Mouse (Mus musculus) mouse trophoblast stem cell (cell line): Measurements from ENCODE around the gene Myo3b.

Source experiments
- in situ Hi-C, 2 experiments: fragments of 300-500 bp; cut with MseI, MboI; formaldehyde crosslinking; loops; 2 replicates in 1 of 2; 3 replicates in 1 of 2; pipeline ENCODE4 v1.15.1; 2025

Myo3b gene

GRCm38 (mm10) chr2:70262565-70263082, 223.7 kb downstream of the Myo3b start:
- in situ Hi-C loops, result no loop called here

- in situ Hi-C loops, result no loop called here
Measured at GRCm38 (mm10) chr2:70278425-70279277, 239.7 kb downstream of the Myo3b start.

- in situ Hi-C loops, result no loop called here
Measured at GRCm38 (mm10) chr2:70284109-70284508, 245.2 kb downstream of the Myo3b start.

GRCm38 (mm10) chr2:70291063-70291462, 252.1 kb downstream of the Myo3b start:
- in situ Hi-C loops, result no loop called here

- in situ Hi-C loops, result no loop called here
Measured at GRCm38 (mm10) chr2:70292776-70293175, 253.8 kb downstream of the Myo3b start.

- in situ Hi-C loops, result no loop called here
Measured at GRCm38 (mm10) chr2:70302905-70303304, 264.0 kb downstream of the Myo3b start.

GRCm38 (mm10) chr2:70315125-70315524, 276.2 kb downstream of the Myo3b start:
- in situ Hi-C loops, result no loop called here

- in situ Hi-C loops, result no loop called here
Measured at GRCm38 (mm10) chr2:70315734-70316133, 276.8 kb downstream of the Myo3b start.

- in situ Hi-C loops, result no loop called here
Measured at GRCm38 (mm10) chr2:70317850-70318249, 278.9 kb downstream of the Myo3b start.

- in situ Hi-C loops, result no loop called here
Measured at GRCm38 (mm10) chr2:70318861-70319555, 280.1 kb downstream of the Myo3b start.

GRCm38 (mm10) chr2:70322767-70323166, 283.8 kb downstream of the Myo3b start:
- in situ Hi-C loops, result no loop called here

- in situ Hi-C loops, result no loop called here
Measured at GRCm38 (mm10) chr2:70327602-70328001, 288.7 kb downstream of the Myo3b start.

- in situ Hi-C loops, result no loop called here
Measured at GRCm38 (mm10) chr2:70332905-70333304, 294.0 kb downstream of the Myo3b start.

GRCm38 (mm10) chr2:70333553-70333952, 294.6 kb downstream of the Myo3b start:
- in situ Hi-C loops, result no loop called here

- in situ Hi-C loops, result no loop called here
Measured at GRCm38 (mm10) chr2:70336551-70336950, 297.6 kb downstream of the Myo3b start.

- in situ Hi-C loops, result no loop called here
Measured at GRCm38 (mm10) chr2:70337208-70337611, 298.3 kb downstream of the Myo3b start.

GRCm38 (mm10) chr2:70337869-70338268, 298.9 kb downstream of the Myo3b start:
- in situ Hi-C loops, result no loop called here

- in situ Hi-C loops, result no loop called here
Measured at GRCm38 (mm10) chr2:70339061-70339460, 300.1 kb downstream of the Myo3b start.

- in situ Hi-C loops, result no loop called here
Measured at GRCm38 (mm10) chr2:70339501-70339900, 300.6 kb downstream of the Myo3b start.

- in situ Hi-C loops, result no loop called here
Measured at GRCm38 (mm10) chr2:70340224-70340623, 301.3 kb downstream of the Myo3b start.

- in situ Hi-C loops, result no loop called here
Measured at GRCm38 (mm10) chr2:70345126-70345525, 306.2 kb downstream of the Myo3b start.

GRCm38 (mm10) chr2:70347511-70347910, 308.6 kb downstream of the Myo3b start:
- in situ Hi-C loops, result no loop called here
